Mouse (Mus musculus) hindbrain, embryonic 14.5 days (tissue): ENCODE results near the gene Lrmda. TPM values are rescaled to one million over a fixed set of nuclear protein-coding genes. Genes with fewer than 3 reads are reported as not detected.
"Not testable (repeated sequence)": the region's sequence is repeated elsewhere in the genome, so short reads cannot be mapped to it uniquely, and the experiment has no call there.

Experiments
- ATAC-seq: fragments of 200-750 bp; cut with Nextera tagmentation; 2 replicates; pipeline ENCODE4 v1.8.0; 2017; ENCODE audit warnings: moderate number of reproducible peaks, mild to moderate bottlenecking, moderate TSS enrichment, moderate library complexity; ENCODE audit not compliant: low FRiP score
- DNase-seq: peaks from one replicate; pipeline ENCODE4 v3.0.0-alpha.2; 2015; ENCODE audit warnings: low spot score
- H3K27ac ChIP-seq: fragments of 300-500 bp; sonication (generic); 2 replicates; pipeline ENCODE4 v1.5.1; 2014; ENCODE audit warnings: mild to moderate bottlenecking, moderate library complexity
- H3K27me3 ChIP-seq: fragments of 300-500 bp; sonication (generic); 2 replicates; pipeline ENCODE4 v1.6.1; 2014; ENCODE audit warnings: mild to moderate bottlenecking, low read length, mixed read lengths; ENCODE audit not compliant: control insufficient read depth, insufficient read depth
- H3K36me3 ChIP-seq: fragments of 300-500 bp; sonication (generic); replicated peaks from 2 replicates; pipeline ENCODE4 v1.6.1; 2014; ENCODE audit not compliant: control insufficient read depth, insufficient read depth
- H3K4me1 ChIP-seq: fragments of 300-500 bp; sonication (generic); replicated peaks from 2 replicates; pipeline ENCODE4 v1.6.1; 2014; ENCODE audit warnings: antibody characterized with exemption, low read length, mixed read lengths; ENCODE audit not compliant: control insufficient read depth, insufficient read depth
- H3K4me2 ChIP-seq: fragments of 300-500 bp; sonication (generic); replicated peaks from 2 replicates; pipeline ENCODE4 v1.6.1; 2014; ENCODE audit warnings: mild to moderate bottlenecking, moderate library complexity
- H3K4me3 ChIP-seq: fragments of 300-500 bp; sonication (generic); replicated peaks from 2 replicates; pipeline ENCODE4 v1.5.1; 2014; ENCODE audit warnings: mild to moderate bottlenecking, low read length
- H3K9ac ChIP-seq: fragments of 300-500 bp; sonication (generic); 2 replicates; pipeline ENCODE4 v1.6.1; 2014
- H3K9me3 ChIP-seq: fragments of 300-500 bp; sonication (generic); 2 replicates; pipeline ENCODE4 v1.6.1; 2016; ENCODE audit warnings: low read length; ENCODE audit not compliant: control insufficient read depth
- WGBS: fragments of 180-500 bp; shearing (Covaris S2); extraction: QIAGEN DNeasy Blood & Tissue Kit; methylation state at CpG from one replicate; pipeline ENCODE4 v1.1.7; 2014; 5-methylcytosine and 5-hydroxymethylcytosine counted together
- polyA plus RNA-seq: library from polyadenylated mRNA; unstranded; fragments of >200 nt; fragmentation: Nextera tagmentation; extraction: Ambion mirVana; gene quantifications from 2 replicates; pipeline ENCODE4 v1.2.1, GENCODE M21; 2014

The Lrmda gene
- polyA plus RNA-seq, 1 experiment from 2014 or later = 0.64 TPM

GRCm38 (mm10) chr14:22800020-22800419 lies 780.5 kb downstream of the Lrmda start:
- Histone ChIP-seq H3K27ac (no peak overlapping the region), H3K4me1 (no peaks in the 10 kb centered on the region), H3K9ac (no peak overlapping the region), H3K36me3 (no peaks in the 10 kb centered on the region), H3K4me2 (no peak overlapping the region), H3K27me3 (0 out of 2 replicates have a peak, but pooled peaks cover 5% of the 10 kb centered on the region), H3K9me3 (no peaks in the 10 kb centered on the region), H3K4me3 (no peak overlapping the region)
- ATAC-seq (no peak), DNase-seq (no peak)
- WGBS = 87% methylated on average over 4 of the region's 4 CpGs

GRCm38 (mm10) chr14:22800871-22801636 lies 781.5 kb downstream of the Lrmda start:
- H3K27ac ChIP-seq = no peak overlapping the region
- ATAC-seq (no peak), DNase-seq (no peak)
- H3K4me1 ChIP-seq = no peaks in the 10 kb centered on the region
- no peak overlapping the region for H3K9ac ChIP-seq
- no peaks in the 10 kb centered on the region for H3K9me3 ChIP-seq
- H3K27me3 ChIP-seq = 0 out of 2 replicates have a peak, but pooled peaks cover 5% of the 10 kb centered on the region
- no peak overlapping the region for H3K4me3 ChIP-seq
- H3K4me2 ChIP-seq = no peak overlapping the region
- WGBS = 61% methylated on average over 13 of the region's 13 CpGs
- H3K36me3 ChIP-seq = no peaks in the 10 kb centered on the region

GRCm38 (mm10) chr14:22801714-22802113 lies 782.2 kb downstream of the Lrmda start:
- not testable (repeated sequence) for H3K4me1 ChIP-seq, H3K9me3 ChIP-seq, H3K9ac ChIP-seq, H3K27ac ChIP-seq, H3K36me3 ChIP-seq, H3K4me3 ChIP-seq, DNase-seq, ATAC-seq, H3K4me2 ChIP-seq, H3K27me3 ChIP-seq
- 91% methylated on average over 4 of the region's 4 CpGs for WGBS

GRCm38 (mm10) chr14:22807324-22807723 lies 787.8 kb downstream of the Lrmda start:
- ATAC-seq = no peak
- no peaks in the 10 kb centered on the region for H3K36me3 ChIP-seq
- WGBS = 2% methylated on average over 3 of the region's 3 CpGs

GRCm38 (mm10) chr14:22807726-22808594 lies 788.4 kb downstream of the Lrmda start:
- Histone ChIP-seq H3K36me3 (no peaks in the 10 kb centered on the region), H3K27me3 (0 out of 2 replicates have a peak, but pooled peaks cover 5% of the 10 kb centered on the region), H3K27ac (0 out of 2 replicates have a peak overlapping the region, but pooled peaks have one; percentile 2), H3K4me1 (peaks cover 12% of the 10 kb centered on the region), H3K4me2 (peak overlapping the region; percentile 49), H3K9ac (peak overlapping the region; percentile 22; the same call in 1 of the 2 replicates), H3K9me3 (no peaks in the 10 kb centered on the region), H3K4me3 (peak overlapping the region; percentile 21)
- DNase-seq (peak; percentile 83), ATAC-seq (peak; percentile 90)
- WGBS = under 1% methylated on average over 20 of the region's 20 CpGs

More at GRCm38 (mm10) chr14:22807324-22807723, 787.8 kb downstream of the Lrmda start:
- no peak overlapping the region for H3K4me3 ChIP-seq
- H3K4me2 ChIP-seq = peak overlapping the region; percentile 49
- 0 out of 2 replicates have a peak, but pooled peaks cover 5% of the 10 kb centered on the region for H3K27me3 ChIP-seq
- H3K27ac ChIP-seq = no peak overlapping the region
- no peaks in the 10 kb centered on the region for H3K9me3 ChIP-seq
- DNase-seq = no peak
- H3K9ac ChIP-seq = no peak overlapping the region
- peaks cover 12% of the 10 kb centered on the region for H3K4me1 ChIP-seq

GRCm38 (mm10) chr14:22808595-22809166 lies 789.2 kb downstream of the Lrmda start:
- no peaks in the 10 kb centered on the region for H3K36me3 ChIP-seq
- H3K9ac ChIP-seq = no peak overlapping the region
- WGBS = 25% methylated on average over 5 of the region's 5 CpGs
- H3K4me2 ChIP-seq = peak overlapping the region; percentile 49; the same call in 1 of the 2 replicates
- ATAC-seq (peak; percentile 27; the same call in 1 of the 2 replicates), DNase-seq (no peak)
- H3K27me3 ChIP-seq = 0 out of 2 replicates have a peak, but pooled peaks cover 5% of the 10 kb centered on the region
- peaks cover 15% of the 10 kb centered on the region for H3K4me1 ChIP-seq
- H3K9me3 ChIP-seq = no peaks in the 10 kb centered on the region
- H3K27ac ChIP-seq = no peak overlapping the region
- H3K4me3 ChIP-seq = no peak overlapping the region

- ATAC-seq = no peak
- Histone ChIP-seq H3K36me3 (no peaks in the 10 kb centered on the region), H3K27me3 (0 out of 2 replicates have a peak, but pooled peaks cover 5% of the 10 kb centered on the region), H3K27ac (no peak overlapping the region), H3K4me2 (no peak overlapping the region), H3K9me3 (no peaks in the 10 kb centered on the region), H3K9ac (no peak overlapping the region), H3K4me1 (peaks cover 18% of the 10 kb centered on the region), H3K4me3 (no peak overlapping the region)
- 52% methylated on average over 3 of the region's 3 CpGs for WGBS
- no peak for DNase-seq
These were observed 789.7 kb downstream of the Lrmda start for GRCm38 (mm10) chr14:22809229-22809628.

GRCm38 (mm10) chr14:22810531-22810930 lies 791.0 kb downstream of the Lrmda start:
- 0 out of 2 replicates have a peak, but pooled peaks cover 1% of the 10 kb centered on the region for H3K27me3 ChIP-seq
- H3K4me3 ChIP-seq = no peak overlapping the region
- no peak for DNase-seq
- WGBS = 71% methylated on average over 1 of the region's 1 CpGs
- no peaks in the 10 kb centered on the region for H3K9me3 ChIP-seq
- H3K4me1 ChIP-seq = peaks cover 18% of the 10 kb centered on the region
- H3K36me3 ChIP-seq = no peaks in the 10 kb centered on the region
- no peak overlapping the region for H3K9ac ChIP-seq
- no peak for ATAC-seq
- no peak overlapping the region for H3K4me2 ChIP-seq
- H3K27ac ChIP-seq = no peak overlapping the region
